Mouse (Mus musculus) forebrain, embryonic 12.5 days (tissue): ENCODE data around the gene Plekhm1. TPM values are rescaled to one million over a fixed set of nuclear protein-coding genes. Genes with fewer than 3 reads are reported as not detected.

ENCODE experiments used
- ATAC-seq: fragments of 200-750 bp; cut with Nextera tagmentation; 2 replicates; pipeline ENCODE4 v1.8.0; 2017; ENCODE audit warnings: moderate TSS enrichment; ENCODE audit not compliant: low FRiP score
- H3K27ac ChIP-seq: fragments of 300-500 bp; sonication (generic); 2 replicates; pipeline ENCODE4 v1.5.1; 2016; ENCODE audit warnings: mild to moderate bottlenecking
- H3K27me3 ChIP-seq: fragments of 300-500 bp; sonication (generic); 2 replicates; pipeline ENCODE4 v1.6.1; 2016; ENCODE audit warnings: mild to moderate bottlenecking
- H3K36me3 ChIP-seq: fragments of 300-500 bp; sonication (generic); replicated peaks from 2 replicates; pipeline ENCODE4 v1.6.1; 2016; ENCODE audit warnings: mild to moderate bottlenecking
- H3K4me1 ChIP-seq: fragments of 300-500 bp; sonication (generic); 2 replicates; pipeline ENCODE4 v1.6.1; 2016
- H3K4me2 ChIP-seq: fragments of 300-500 bp; sonication (generic); 2 replicates; pipeline ENCODE4 v1.6.1; 2016; ENCODE audit warnings: mild to moderate bottlenecking, moderate library complexity
- H3K4me3 ChIP-seq: fragments of 300-500 bp; sonication (generic); replicated peaks from 2 replicates; pipeline ENCODE4 v1.5.1; 2016; ENCODE audit warnings: mild to moderate bottlenecking
- H3K9ac ChIP-seq: fragments of 300-500 bp; sonication (generic); 2 replicates; pipeline ENCODE4 v1.6.1; 2016; ENCODE audit warnings: mild to moderate bottlenecking
- H3K9me3 ChIP-seq: fragments of 300-500 bp; sonication (generic); 2 replicates; pipeline ENCODE4 v1.6.1; 2016
- WGBS: fragments of 180-500 bp; shearing (Covaris S2); methylation state at CpG from one replicate; pipeline ENCODE4 v1.1.7; 2016; 5-methylcytosine and 5-hydroxymethylcytosine counted together
- polyA plus RNA-seq: library from polyadenylated mRNA; unstranded; fragments of >200 nt; fragmentation: Nextera tagmentation; extraction: Ambion mirVana; gene quantifications from 2 replicates; pipeline ENCODE4 v1.2.1, GENCODE M21; 2016

The Plekhm1 gene
- polyA plus RNA-seq, 1 experiment from 2014 or later, result 10.3 TPM

- Histone ChIP-seq H3K4me2 (no peak overlapping the region), H3K4me1 (0 out of 2 replicates have a peak, but pooled peaks cover 2% of the 10 kb centered on the region), H3K4me3 (no peak overlapping the region), H3K27ac (no peak overlapping the region), H3K27me3 (0 out of 2 replicates have a peak, but pooled peaks cover 2% of the 10 kb centered on the region), H3K9ac (no peak overlapping the region), H3K9me3 (no peaks in the 10 kb centered on the region), H3K36me3 (no peaks in the 10 kb centered on the region)
- no peak for ATAC-seq
- 100% methylated on average over 1 of the region's 1 CpGs for WGBS
Observed at GRCm38 (mm10) chr11:103318042-103318441, 94.4 kb downstream of the Plekhm1 start.

- Histone ChIP-seq H3K36me3 (no peaks in the 10 kb centered on the region), H3K27me3 (peaks cover 17% of the 10 kb centered on the region; the same call in 1 of the 2 replicates), H3K4me3 (no peak overlapping the region), H3K4me2 (no peak overlapping the region), H3K27ac (no peak overlapping the region), H3K9ac (no peak overlapping the region), H3K9me3 (no peaks in the 10 kb centered on the region), H3K4me1 (peaks cover 9% of the 10 kb centered on the region)
- WGBS, result 92% methylated on average over 5 of the region's 5 CpGs
- ATAC-seq, result no peak
Observed at GRCm38 (mm10) chr11:103315379-103315778, 97.1 kb downstream of the Plekhm1 start.

GRCm38 (mm10) chr11:103314736-103315374 is 97.6 kb downstream of the Plekhm1 start:
- Histone ChIP-seq H3K9ac (no peak overlapping the region), H3K4me3 (no peak overlapping the region), H3K36me3 (no peaks in the 10 kb centered on the region), H3K27ac (no peak overlapping the region), H3K4me2 (no peak overlapping the region), H3K4me1 (peaks cover 9% of the 10 kb centered on the region), H3K9me3 (no peaks in the 10 kb centered on the region), H3K27me3 (peaks cover 17% of the 10 kb centered on the region; the same call in 1 of the 2 replicates)
- no peak for ATAC-seq
- WGBS, result 82% methylated on average over 10 of the region's 10 CpGs

Other genes with a start within 250 kb of the Plekhm1 start
- gene Fmnl1, start 241.6 kb downstream of the Plekhm1 start, polyA plus RNA-seq, result 1.1 TPM in 2 replicates
- 0.33 and 0.64 TPM in 2 replicates for gene 1700023F06Rik, start 204.1 kb downstream of the Plekhm1 start, polyA plus RNA-seq
- gene Spata32, start 194.3 kb downstream of the Plekhm1 start, polyA plus RNA-seq, result not detected in 2 replicates
- gene Map3k14, start 145.2 kb downstream of the Plekhm1 start, polyA plus RNA-seq, result 4.6 and 4.7 TPM in 2 replicates
- gene Arhgap27, start 49.0 kb downstream of the Plekhm1 start, polyA plus RNA-seq, result 3.2 and 3.7 TPM in 2 replicates
- gene Lrrc37a, start 91.9 kb upstream of the Plekhm1 start, polyA plus RNA-seq, result not detected in 2 replicates
- gene Gm884, start 208.5 kb upstream of the Plekhm1 start, polyA plus RNA-seq, result not detected in 2 replicates
- not detected in 2 replicates for gene Lyzl6, start 226.2 kb upstream of the Plekhm1 start, polyA plus RNA-seq
- not detected in 2 replicates for gene Rprml, start 236.9 kb upstream of the Plekhm1 start, polyA plus RNA-seq